Mouse (Mus musculus) forebrain, embryonic 16.5 days (tissue): Measurements from ENCODE around the gene Dyrk3. TPM values are rescaled to one million over a fixed set of nuclear protein-coding genes. Genes with fewer than 3 reads are reported as not detected.

Source experiments
- ATAC-seq: fragments of 200-750 bp; cut with Nextera tagmentation; 2 replicates; pipeline ENCODE4 v1.8.0; 2017; ENCODE audit warnings: mild to moderate bottlenecking, moderate library complexity
- H3K27ac ChIP-seq: fragments of 300-500 bp; sonication (generic); 2 replicates; pipeline ENCODE4 v1.5.1; 2014; ENCODE audit warnings: low read length, control low read depth
- H3K27me3 ChIP-seq: fragments of 300-500 bp; sonication (generic); replicated peaks from 2 replicates; pipeline ENCODE4 v1.6.1; 2014; ENCODE audit warnings: low read length; ENCODE audit not compliant: control insufficient read depth, insufficient read depth
- H3K36me3 ChIP-seq: fragments of 300-500 bp; sonication (generic); 2 replicates; pipeline ENCODE4 v1.6.1; 2014; ENCODE audit not compliant: control insufficient read depth, insufficient read depth
- H3K4me1 ChIP-seq: fragments of 300-500 bp; sonication (generic); replicated peaks from 2 replicates; pipeline ENCODE4 v1.6.1; 2014; ENCODE audit warnings: low read length; ENCODE audit not compliant: control insufficient read depth, insufficient read depth
- H3K4me2 ChIP-seq: fragments of 300-500 bp; sonication (generic); 2 replicates; pipeline ENCODE4 v1.6.1; 2014; ENCODE audit warnings: mild to moderate bottlenecking, low read length, control low read depth
- H3K4me3 ChIP-seq: fragments of 300-500 bp; sonication (generic); replicated peaks from 2 replicates; pipeline ENCODE4 v1.5.1; 2014; ENCODE audit warnings: mild to moderate bottlenecking, low read length, control low read depth
- H3K9ac ChIP-seq: fragments of 300-500 bp; sonication (generic); replicated peaks from 2 replicates; pipeline ENCODE4 v1.6.1; 2014; ENCODE audit warnings: low read depth, low read length, control low read depth
- H3K9me3 ChIP-seq: fragments of 300-500 bp; sonication (generic); 2 replicates; pipeline ENCODE4 v1.6.1; 2016; ENCODE audit warnings: low read length; ENCODE audit not compliant: control insufficient read depth
- WGBS: fragments of 180-500 bp; shearing (Covaris S2); extraction: QIAGEN DNeasy Blood & Tissue Kit; methylation state at CpG from one replicate; pipeline ENCODE4 v1.1.7; 2014; 5-methylcytosine and 5-hydroxymethylcytosine counted together
- polyA plus RNA-seq: library from polyadenylated mRNA; unstranded; fragments of >200 nt; fragmentation: Nextera tagmentation; extraction: Ambion mirVana; gene quantifications from 2 replicates; pipeline ENCODE4 v1.2.1, GENCODE M21; 2015

The Dyrk3 gene
- polyA plus RNA-seq, 1 experiment from 2014 or later, result 19.5 TPM

GRCm38 (mm10) chr1:131100808-131101207 is 37.3 kb downstream of the Dyrk3 start:
- Histone ChIP-seq H3K27me3 (no peaks in the 10 kb centered on the region), H3K4me2 (no peak overlapping the region), H3K27ac (no peak overlapping the region), H3K9me3 (no peaks in the 10 kb centered on the region), H3K9ac (no peak overlapping the region), H3K36me3 (no peaks in the 10 kb centered on the region), H3K4me3 (no peak overlapping the region), H3K4me1 (peaks cover 11% of the 10 kb centered on the region)
- no peak for ATAC-seq
- WGBS, result 82% methylated on average over 1 of the region's 1 CpGs

DNA sequence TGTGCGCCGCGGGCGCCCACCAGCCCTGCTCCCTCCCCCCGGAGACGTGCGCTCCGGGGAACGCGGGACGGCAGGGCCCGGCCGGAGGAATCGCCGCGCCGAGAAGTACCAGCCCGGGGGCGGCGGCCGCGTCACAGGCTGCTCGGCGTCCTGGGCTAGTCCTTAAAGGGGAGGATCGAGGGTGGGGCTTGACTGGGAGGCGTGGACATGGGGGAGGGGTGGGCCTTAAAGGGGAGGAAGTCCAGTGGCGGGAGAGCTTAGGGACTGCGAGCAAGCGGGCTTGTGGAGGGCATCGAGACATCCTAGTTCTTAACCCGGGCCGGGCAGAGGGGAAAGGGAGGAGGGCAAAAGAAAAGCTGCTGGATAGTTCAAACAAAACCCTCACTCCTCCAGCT is 40.4 kb downstream of the Dyrk3 start, which contains the start of gene Mapkapk2:
Gene Mapkapk2 (minus strand): TSS at position 127 of the 395 bp plus-strand sequence.
- H3K27me3 ChIP-seq, result no peaks in the 10 kb centered on the region
- under 1% methylated on average over 32 of the region's 32 CpGs for WGBS
- no peaks in the 10 kb centered on the region for H3K9me3 ChIP-seq
- H3K4me1 ChIP-seq, result peaks cover 28% of the 10 kb centered on the region
- ATAC-seq, result peak; percentile 94
- H3K27ac ChIP-seq, result peak within 1 kb of the TSS; percentile 78
- H3K9ac ChIP-seq, result peak within 1 kb of the TSS; percentile 89
- H3K4me3 ChIP-seq, result peak within 1 kb of the TSS; percentile 86
- no peaks in the 10 kb centered on the region for H3K36me3 ChIP-seq
- peak within 1 kb of the TSS; percentile 53 for H3K4me2 ChIP-seq

DNA sequence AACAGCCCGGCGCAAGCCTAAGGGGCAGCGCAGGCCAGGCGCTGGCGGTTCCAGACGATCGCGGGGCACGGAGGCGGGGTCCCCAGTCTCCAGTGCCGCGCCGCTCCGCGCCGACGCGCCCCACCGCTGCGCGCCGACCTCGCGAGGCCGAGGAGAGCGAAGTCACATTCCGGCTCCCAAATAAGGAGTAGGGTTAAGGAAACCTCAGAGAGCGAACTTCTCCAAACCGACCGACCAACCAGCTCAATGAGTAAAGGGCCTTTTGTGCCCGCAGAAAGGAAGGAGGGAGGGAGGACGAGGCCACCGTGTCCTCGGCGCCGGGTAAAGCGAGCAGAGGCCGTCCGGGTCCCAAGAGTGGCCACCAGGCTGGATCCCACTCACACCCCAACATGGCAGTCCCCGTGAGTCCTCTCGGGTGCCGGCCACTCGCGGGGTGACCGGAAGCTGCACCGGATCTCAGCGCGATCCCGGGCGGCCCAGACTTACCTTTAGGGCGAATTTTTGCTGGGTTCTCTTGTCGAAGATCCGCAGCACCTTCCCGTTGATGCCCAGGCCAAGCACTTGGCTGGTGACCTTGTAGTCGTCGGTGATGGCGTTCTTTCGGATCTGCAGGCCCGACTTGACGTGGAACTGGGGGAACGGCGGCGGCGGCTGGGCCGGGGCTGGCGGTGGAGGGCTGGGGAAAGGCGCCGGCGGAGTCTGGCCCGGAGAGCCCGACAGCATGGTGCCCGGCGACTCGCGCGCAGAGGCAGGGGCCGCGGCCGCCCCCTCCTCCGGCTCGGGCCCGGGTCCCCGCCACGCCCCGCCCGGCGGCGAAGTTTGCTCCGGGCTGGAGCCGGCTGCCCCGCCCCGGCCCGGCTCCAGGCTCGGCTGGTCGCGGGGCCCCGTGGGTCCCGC is 41.1 kb downstream of the Dyrk3 start:
- Histone ChIP-seq H3K36me3 (no peaks in the 10 kb centered on the region), H3K27ac (peak overlapping the region; percentile 78), H3K9me3 (no peaks in the 10 kb centered on the region), H3K4me3 (peak overlapping the region; percentile 86), H3K9ac (peak overlapping the region; percentile 89), H3K27me3 (no peaks in the 10 kb centered on the region), H3K4me1 (peaks cover 28% of the 10 kb centered on the region), H3K4me2 (peak overlapping the region; percentile 53)
- ATAC-seq, result peak; percentile 64
- WGBS, result under 1% methylated on average over 81 of the region's 98 CpGs

- Histone ChIP-seq H3K9me3 (no peaks in the 10 kb centered on the region), H3K27ac (peak overlapping the region; percentile 78; the same call in 1 of the 2 replicates), H3K9ac (peak overlapping the region; percentile 89), H3K36me3 (no peaks in the 10 kb centered on the region), H3K4me3 (peak overlapping the region; percentile 86), H3K4me1 (peaks cover 30% of the 10 kb centered on the region), H3K4me2 (peak overlapping the region; percentile 53), H3K27me3 (no peaks in the 10 kb centered on the region)
- WGBS, result 16% methylated on average over 9 of the region's 9 CpGs
- no peak for ATAC-seq
These were observed 41.9 kb downstream of the Dyrk3 start for GRCm38 (mm10) chr1:131096132-131096695.

DNA sequence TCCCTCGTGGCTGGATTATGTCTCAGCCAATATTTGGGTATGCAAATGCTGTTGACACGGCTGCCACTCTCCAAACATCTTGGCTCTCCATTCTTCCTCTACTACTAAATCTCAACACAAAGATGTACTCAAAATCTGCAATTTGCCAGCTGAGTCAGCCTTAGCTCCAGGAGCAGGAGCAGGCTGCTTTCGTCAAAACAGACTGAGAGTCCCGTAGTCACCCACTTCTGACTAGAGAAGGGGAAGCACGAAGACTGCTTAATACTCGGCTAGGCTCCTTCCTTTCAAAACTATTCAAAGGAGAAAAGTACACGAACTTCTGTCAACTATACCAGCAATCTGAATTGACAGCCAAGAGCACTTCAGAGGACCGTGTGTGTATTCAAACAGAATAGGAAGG is 42.6 kb downstream of the Dyrk3 start:
- Histone ChIP-seq H3K4me2 (peak overlapping the region; percentile 53), H3K36me3 (no peaks in the 10 kb centered on the region), H3K4me1 (peaks cover 36% of the 10 kb centered on the region), H3K9ac (peak overlapping the region; percentile 89; the same call in 1 of the 2 replicates), H3K4me3 (peak overlapping the region; percentile 86), H3K27ac (peak overlapping the region; percentile 2; the same call in 1 of the 2 replicates), H3K9me3 (no peaks in the 10 kb centered on the region), H3K27me3 (no peaks in the 10 kb centered on the region)
- 3% methylated on average over 8 of the region's 8 CpGs for WGBS
- no peak for ATAC-seq

GRCm38 (mm10) chr1:131093889-131094288 is 44.3 kb downstream of the Dyrk3 start:
- ATAC-seq, result no peak
- no peak overlapping the region for H3K4me3 ChIP-seq
- 82% methylated on average over 8 of the region's 8 CpGs for WGBS
- H3K4me1 ChIP-seq, result peaks cover 38% of the 10 kb centered on the region
- no peak overlapping the region for H3K4me2 ChIP-seq
- H3K27ac ChIP-seq, result no peak overlapping the region
- no peaks in the 10 kb centered on the region for H3K36me3 ChIP-seq
- no peaks in the 10 kb centered on the region for H3K27me3 ChIP-seq
- H3K9me3 ChIP-seq, result no peaks in the 10 kb centered on the region
- H3K9ac ChIP-seq, result no peak overlapping the region

DNA sequence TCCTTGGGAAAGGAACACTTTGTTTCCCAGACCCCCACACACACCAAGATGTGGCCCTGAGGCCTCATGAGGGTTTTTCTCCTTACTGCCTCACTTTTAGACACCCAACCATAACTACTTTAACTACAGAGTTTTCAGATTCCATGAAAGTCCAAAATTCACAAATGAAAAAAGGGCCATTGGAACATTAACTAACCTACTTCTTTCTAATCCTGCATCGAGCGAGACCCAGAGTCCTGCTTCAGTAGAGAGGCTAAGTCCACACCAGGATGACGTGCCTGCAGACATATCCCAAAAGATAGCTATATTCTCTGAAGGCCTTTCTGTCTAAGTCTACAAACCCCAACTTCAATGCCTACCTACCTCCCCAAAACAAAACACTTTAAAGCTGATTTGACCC is 45.3 kb downstream of the Dyrk3 start:
- H3K4me1 ChIP-seq, result peaks cover 41% of the 10 kb centered on the region
- WGBS, result 95% methylated on average over 3 of the region's 3 CpGs

DNA sequence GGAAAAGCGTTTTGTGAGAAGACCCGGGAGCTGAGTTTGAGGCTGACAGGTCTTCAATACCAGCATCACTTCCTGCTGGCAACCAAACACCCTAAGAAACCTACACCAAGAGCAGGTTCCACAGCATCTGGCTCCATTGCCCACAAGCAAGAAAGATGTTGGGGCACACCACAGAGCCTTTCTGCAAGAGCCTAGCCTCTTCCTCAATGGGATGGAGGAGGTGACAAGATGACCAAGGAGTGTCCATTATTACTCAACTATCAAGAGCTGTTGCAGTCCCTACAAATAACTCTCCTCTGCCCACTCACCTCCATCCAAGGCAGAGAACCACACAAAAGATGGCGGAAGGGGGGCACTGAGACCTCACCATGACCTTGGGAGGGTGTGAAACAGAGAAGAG is 46.0 kb downstream of the Dyrk3 start:
- H3K4me1 ChIP-seq, result peaks cover 44% of the 10 kb centered on the region
- no peak for ATAC-seq
- H3K4me3 ChIP-seq, result no peak overlapping the region
- no peaks in the 10 kb centered on the region for H3K27me3 ChIP-seq
- 77% methylated on average over 3 of the region's 3 CpGs for WGBS
- no peaks in the 10 kb centered on the region for H3K9me3 ChIP-seq
- H3K4me2 ChIP-seq, result no peak overlapping the region
- H3K27ac ChIP-seq, result no peak overlapping the region
- H3K9ac ChIP-seq, result no peak overlapping the region
- no peaks in the 10 kb centered on the region for H3K36me3 ChIP-seq

More for the DNA sequence above, 45.3 kb downstream of the Dyrk3 start:
- Histone ChIP-seq H3K36me3 (no peaks in the 10 kb centered on the region), H3K4me3 (no peak overlapping the region), H3K4me2 (no peak overlapping the region), H3K27ac (no peak overlapping the region), H3K9ac (no peak overlapping the region), H3K27me3 (no peaks in the 10 kb centered on the region), H3K9me3 (no peaks in the 10 kb centered on the region)
- no peak for ATAC-seq

DNA sequence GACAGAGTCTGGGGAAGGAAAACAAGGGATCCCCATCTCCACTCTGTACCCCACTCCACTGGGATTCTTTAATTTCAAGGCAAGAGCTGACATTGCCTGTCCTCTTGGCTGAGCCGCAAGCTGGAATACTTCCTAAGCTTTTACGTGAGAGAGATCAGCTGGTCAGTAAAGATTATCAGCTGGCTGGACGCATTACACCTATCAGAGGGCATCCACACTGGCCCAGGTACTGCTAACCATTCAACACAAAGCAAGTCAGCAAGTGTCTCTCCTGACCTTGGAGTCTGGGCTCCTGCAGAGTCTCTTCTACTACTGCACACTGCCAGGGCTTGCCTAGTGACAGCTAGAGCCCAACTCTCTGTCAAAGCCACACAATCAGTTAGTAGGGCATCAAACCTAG is 46.7 kb downstream of the Dyrk3 start:
- Histone ChIP-seq H3K4me3 (no peak overlapping the region), H3K36me3 (no peaks in the 10 kb centered on the region), H3K4me2 (no peak overlapping the region), H3K9me3 (no peaks in the 10 kb centered on the region), H3K27ac (no peak overlapping the region), H3K9ac (no peak overlapping the region), H3K4me1 (peaks cover 50% of the 10 kb centered on the region), H3K27me3 (no peaks in the 10 kb centered on the region)
- WGBS, result 90% methylated on average over 3 of the region's 3 CpGs
- no peak for ATAC-seq
